Mouse (Mus musculus): Measurements from ENCODE around the gene Slc2a12. TPM values are rescaled to one million over a fixed set of nuclear protein-coding genes. Genes with fewer than 3 reads are reported as not detected.

The Slc2a12 gene
- polyA plus RNA-seq, 2 experiments: 0.03 TPM; not detected in 1

- Histone ChIP-seq H3K27me3 (ENCODE audit: control insufficient read depth, insufficient read depth, low read length) (no peaks in the 10 kb centered on the region), H3K9me3 (ENCODE audit: control insufficient read depth, low read length) (no peaks in the 10 kb centered on the region), H3K4me1 (replicated peaks; ENCODE audit: control insufficient read depth in 2 of 2, insufficient read depth in 2 of 2, low read length in 1 of 2) (no peaks in the 10 kb centered on the region), H3K36me3 (replicated peaks; ENCODE audit: control insufficient read depth, insufficient read depth, low read depth) (no peaks in the 10 kb centered on the region), H3K4me2 (ENCODE audit: low read depth) (no peak overlapping the region), H3K27ac (no peak overlapping the region), H3K4me3 (ENCODE audit: insufficient read depth in 1 of 2, low read depth in 2 of 2, low read length in 2 of 2) (no peak overlapping the region), H3K9ac (replicated peaks) (no peak overlapping the region)
- ATAC-seq (ENCODE audit: insufficient read depth) (no peak), DNase-seq (ENCODE audit: low read depth in 3 of 3, low spot score in 3 of 3) (no peak)
- TF ChIP-seq CTCF (IDR thresholded peaks at IDR 0.05; ENCODE audit: low read depth): no peak
- TF ChIP-seq EP300 (IDR thresholded peaks at IDR 0.05; ENCODE audit: low read depth): no peak
- WGBS (ENCODE audit: insufficient replicate concordance): 43% methylated on average over 3 of the region's 3 CpGs
Observed at GRCm38 (mm10) chr10:22637241-22637640, 7.6 kb upstream of the Slc2a12 start.

- Histone ChIP-seq H3K27me3 (ENCODE audit: control insufficient read depth, insufficient read depth, low read length) (no peaks in the 10 kb centered on the region), H3K27ac (no peak overlapping the region), H3K4me2 (ENCODE audit: low read depth) (no peak overlapping the region), H3K4me1 (replicated peaks; ENCODE audit: control insufficient read depth in 2 of 2, insufficient read depth in 2 of 2, low read length in 1 of 2) (no peaks in the 10 kb centered on the region), H3K4me3 (ENCODE audit: insufficient read depth in 1 of 2, low read depth in 2 of 2, low read length in 2 of 2) (no peak overlapping the region), H3K9ac (replicated peaks) (no peak overlapping the region), H3K9me3 (ENCODE audit: control insufficient read depth, low read length) (no peaks in the 10 kb centered on the region), H3K36me3 (replicated peaks; ENCODE audit: control insufficient read depth, insufficient read depth, low read depth) (no peaks in the 10 kb centered on the region)
- ATAC-seq (ENCODE audit: insufficient read depth): no peak
- WGBS (ENCODE audit: insufficient replicate concordance): 66% methylated on average over 9 of the region's 9 CpGs
- TF ChIP-seq CTCF (IDR thresholded peaks at IDR 0.05; ENCODE audit: low read depth): no peak
- TF ChIP-seq EP300 (IDR thresholded peaks at IDR 0.05; ENCODE audit: low read depth): no peak
- no peak for DNase-seq (ENCODE audit: low read depth in 3 of 3, low spot score in 3 of 3)
Observed at GRCm38 (mm10) chr10:22644171-22644570, 640 bp upstream of the Slc2a12 start.

GRCm38 (mm10) chr10:22648702-22649101 is 3.9 kb downstream of the Slc2a12 start:
- Histone ChIP-seq H3K9me3 (ENCODE audit: control insufficient read depth, low read length) (no peaks in the 10 kb centered on the region), H3K27me3 (ENCODE audit: control insufficient read depth, insufficient read depth, low read length) (no peaks in the 10 kb centered on the region), H3K36me3 (replicated peaks; ENCODE audit: control insufficient read depth, insufficient read depth, low read depth) (no peaks in the 10 kb centered on the region), H3K4me1 (replicated peaks; ENCODE audit: control insufficient read depth in 2 of 2, insufficient read depth in 2 of 2, low read length in 1 of 2) (no peaks in the 10 kb centered on the region), H3K9ac (replicated peaks) (no peak overlapping the region), H3K27ac (no peak overlapping the region), H3K4me2 (ENCODE audit: low read depth) (no peak overlapping the region), H3K4me3 (ENCODE audit: insufficient read depth in 1 of 2, low read depth in 2 of 2, low read length in 2 of 2) (no peak overlapping the region)
- ATAC-seq (ENCODE audit: insufficient read depth) (no peak), DNase-seq (ENCODE audit: low read depth in 3 of 3, low spot score in 3 of 3) (no peak)
- WGBS (ENCODE audit: insufficient replicate concordance): 50% methylated on average over 4 of the region's 4 CpGs
- TF ChIP-seq CTCF (IDR thresholded peaks at IDR 0.05; ENCODE audit: low read depth) (no peak), EP300 (IDR thresholded peaks at IDR 0.05; ENCODE audit: low read depth) (no peak)

- 40% methylated on average over 6 of the region's 6 CpGs for WGBS (ENCODE audit: insufficient replicate concordance)
Observed at GRCm38 (mm10) chr10:22653820-22654219, 9.0 kb downstream of the Slc2a12 start.

GRCm38 (mm10) chr10:22658534-22659385 is 13.9 kb downstream of the Slc2a12 start:
- TF ChIP-seq EP300 (IDR thresholded peaks at IDR 0.05; ENCODE audit: low read depth) (no peak), CTCF (IDR thresholded peaks at IDR 0.05; ENCODE audit: low read depth) (no peak)
- H3K27me3 ChIP-seq (ENCODE audit: control insufficient read depth, insufficient read depth, low read length): no peaks in the 10 kb centered on the region
- no peak overlapping the region for H3K9ac ChIP-seq (replicated peaks)
- H3K27ac ChIP-seq: no peak overlapping the region
- WGBS (ENCODE audit: insufficient replicate concordance): 58% methylated on average over 23 of the region's 23 CpGs
- H3K36me3 ChIP-seq (replicated peaks; ENCODE audit: control insufficient read depth, insufficient read depth, low read depth): no peaks in the 10 kb centered on the region
- H3K4me2 ChIP-seq (ENCODE audit: low read depth): no peak overlapping the region
- DNase-seq (ENCODE audit: low read depth in 3 of 3, low spot score in 3 of 3): no peak
- H3K4me1 ChIP-seq (replicated peaks; ENCODE audit: control insufficient read depth in 2 of 2, insufficient read depth in 2 of 2, low read length in 1 of 2): no peaks in the 10 kb centered on the region
- no peak for ATAC-seq (ENCODE audit: insufficient read depth)
- H3K9me3 ChIP-seq (ENCODE audit: control insufficient read depth, low read length): no peaks in the 10 kb centered on the region
- no peak overlapping the region for H3K4me3 ChIP-seq (ENCODE audit: insufficient read depth in 1 of 2, low read depth in 2 of 2, low read length in 2 of 2)

More at GRCm38 (mm10) chr10:22653820-22654219, 9.0 kb downstream of the Slc2a12 start:
- Histone ChIP-seq H3K36me3 (replicated peaks; ENCODE audit: control insufficient read depth, insufficient read depth, low read depth) (no peaks in the 10 kb centered on the region), H3K9ac (replicated peaks) (no peak overlapping the region), H3K27ac (no peak overlapping the region), H3K4me2 (ENCODE audit: low read depth) (no peak overlapping the region), H3K4me3 (ENCODE audit: insufficient read depth in 1 of 2, low read depth in 2 of 2, low read length in 2 of 2) (no peak overlapping the region), H3K9me3 (ENCODE audit: control insufficient read depth, low read length) (no peaks in the 10 kb centered on the region), H3K4me1 (replicated peaks; ENCODE audit: control insufficient read depth in 2 of 2, insufficient read depth in 2 of 2, low read length in 1 of 2) (no peaks in the 10 kb centered on the region), H3K27me3 (ENCODE audit: control insufficient read depth, insufficient read depth, low read length) (no peaks in the 10 kb centered on the region)
- TF ChIP-seq EP300 (IDR thresholded peaks at IDR 0.05; ENCODE audit: low read depth) (no peak), CTCF (IDR thresholded peaks at IDR 0.05; ENCODE audit: low read depth) (no peak)
- ATAC-seq (ENCODE audit: insufficient read depth): no peak
- DNase-seq (ENCODE audit: low read depth in 3 of 3, low spot score in 3 of 3): no peak

Data from liver, embryonic 14.5 days (tissue).